Mouse (Mus musculus): ENCODE data around the gene Ncdn. TPM values are rescaled to one million over a fixed set of nuclear protein-coding genes. Genes with fewer than 3 reads are reported as not detected.

Ncdn gene
- polyA plus RNA-seq, 1 experiment from 2014 or later = 25.4 TPM

DNA sequence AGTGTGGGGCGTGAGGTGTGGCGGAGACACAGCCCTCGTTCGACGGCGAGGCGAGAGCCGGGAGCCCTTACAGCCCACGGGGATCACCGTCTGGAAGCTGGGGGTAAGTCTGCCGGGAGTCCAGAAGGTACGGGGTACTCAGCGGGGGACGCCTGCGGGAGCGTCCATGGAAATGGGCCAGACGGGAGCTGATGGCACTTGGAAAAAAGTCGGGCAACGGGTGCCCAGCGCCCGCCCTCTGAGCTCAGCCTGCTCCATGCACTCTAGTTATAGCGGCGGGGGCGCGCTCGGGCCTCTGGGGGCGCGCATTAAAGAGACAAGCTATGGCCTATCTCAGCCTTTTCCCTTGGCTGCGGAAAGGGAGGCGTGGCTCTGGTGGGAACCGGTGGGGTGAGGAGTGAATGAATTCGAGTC, 17.2 kb downstream of the Ncdn start, which contains the start of gene Tfap2e:
Gene Tfap2e (minus strand): TSS at position 240 of the 414 bp plus-strand sequence.
- peaks cover 13% of the 10 kb centered on the region; the same call in 1 of the 2 replicates for H3K4me1 ChIP-seq (ENCODE audit: control insufficient read depth, insufficient read depth, low read length)
- WGBS = 3% methylated on average over 32 of the region's 32 CpGs
- H3K4me2 ChIP-seq (ENCODE audit: low read depth, low read length) = peak within 1 kb of the TSS; percentile 52
- H3K27ac ChIP-seq (ENCODE audit: low read length) = no peak within 1 kb of the TSS
- peak within 1 kb of the TSS; percentile 41 for H3K4me3 ChIP-seq (replicated peaks; ENCODE audit: low read length)
- H3K9me3 ChIP-seq (replicated peaks; ENCODE audit: control insufficient read depth, low read length) = no peaks in the 10 kb centered on the region
- H3K27me3 ChIP-seq (ENCODE audit: control insufficient read depth, insufficient read depth, low read length) = peaks cover 83% of the 10 kb centered on the region
- H3K36me3 ChIP-seq (ENCODE audit: control insufficient read depth, insufficient read depth, low read length) = no peaks in the 10 kb centered on the region
- peak within 1 kb of the TSS; percentile 57 for H3K9ac ChIP-seq (ENCODE audit: low read length)
- ATAC-seq (ENCODE audit: insufficient read depth, low FRiP score) = peak; percentile 45; the same call in 1 of the 2 replicates

DNA sequence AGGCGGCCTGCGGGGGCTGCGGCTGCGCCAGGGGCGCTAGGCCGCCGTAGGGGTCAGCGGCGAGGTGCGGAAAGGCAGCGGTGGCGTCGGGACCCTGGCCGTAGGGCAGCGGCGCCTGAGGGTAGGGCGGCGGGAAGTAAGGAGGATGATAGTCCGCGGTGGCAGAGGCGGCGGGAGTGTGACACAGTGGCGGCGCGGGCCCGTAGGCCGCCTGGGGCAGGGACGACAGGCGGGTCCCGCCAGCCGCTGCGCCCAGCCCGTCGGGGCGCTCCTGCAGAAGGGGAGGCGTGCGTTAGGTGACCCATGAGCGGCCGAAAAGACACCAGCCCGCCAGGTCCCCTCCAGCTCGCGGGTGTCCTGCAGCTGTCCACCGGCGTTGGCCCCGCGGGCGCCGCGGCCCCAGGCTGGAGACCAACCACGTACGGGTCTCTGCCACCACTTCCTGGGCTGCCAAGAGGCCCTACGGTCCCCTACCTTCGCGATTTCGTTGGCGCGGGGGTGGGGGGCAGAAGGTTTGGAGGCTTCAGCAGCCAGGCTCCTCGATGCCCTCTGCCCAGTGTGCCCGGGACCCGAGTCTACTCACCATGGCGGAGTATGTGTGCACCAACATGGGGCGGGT, 17.7 kb downstream of the Ncdn start:
- Histone ChIP-seq H3K27ac (ENCODE audit: low read length) (no peak overlapping the region), H3K4me3 (replicated peaks; ENCODE audit: low read length) (peak overlapping the region; percentile 41), H3K9me3 (replicated peaks; ENCODE audit: control insufficient read depth, low read length) (no peaks in the 10 kb centered on the region), H3K4me2 (ENCODE audit: low read depth, low read length) (peak overlapping the region; percentile 52), H3K9ac (ENCODE audit: low read length) (peak overlapping the region; percentile 57), H3K4me1 (ENCODE audit: control insufficient read depth, insufficient read depth, low read length) (peaks cover 13% of the 10 kb centered on the region; the same call in 1 of the 2 replicates), H3K27me3 (ENCODE audit: control insufficient read depth, insufficient read depth, low read length) (peaks cover 89% of the 10 kb centered on the region), H3K36me3 (ENCODE audit: control insufficient read depth, insufficient read depth, low read length) (no peaks in the 10 kb centered on the region)
- 2% methylated on average over 57 of the region's 62 CpGs for WGBS
- 0 out of 2 replicates have a peak, but pooled peaks have one; percentile 35 for ATAC-seq (ENCODE audit: insufficient read depth, low FRiP score)

DNA sequence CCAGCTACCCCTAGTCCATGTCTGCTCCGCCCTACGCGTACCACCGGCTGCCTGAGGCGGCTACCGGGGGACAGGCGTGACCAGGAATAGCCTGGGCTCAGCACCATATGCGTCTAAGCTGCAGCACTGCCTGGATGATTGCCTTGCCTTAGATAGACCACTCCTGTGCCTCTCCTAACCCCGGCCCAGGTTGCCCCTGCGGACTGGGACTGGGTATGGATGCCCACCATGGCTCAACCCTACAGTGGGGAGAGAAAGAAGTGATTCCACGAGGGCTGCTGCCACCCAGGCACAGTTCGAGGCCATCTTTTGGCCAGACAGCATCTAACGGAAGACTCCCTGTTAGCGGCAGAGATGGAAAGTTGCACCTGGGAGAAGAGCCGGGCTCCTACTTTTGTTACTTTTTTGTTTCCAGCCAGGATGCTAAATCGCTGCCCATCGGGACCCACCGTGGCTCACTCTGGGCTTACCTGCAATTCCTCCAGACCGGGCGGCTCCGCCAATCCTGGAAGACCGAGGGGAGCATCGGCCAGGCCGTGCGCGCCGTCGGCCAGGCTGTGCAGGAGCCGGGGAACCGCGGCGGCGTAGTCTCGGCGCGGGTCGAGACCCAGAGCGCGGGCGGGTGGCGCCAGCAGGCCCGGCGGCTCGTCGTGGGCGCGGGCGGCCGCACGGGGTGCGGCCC, 18.4 kb downstream of the Ncdn start:
- Histone ChIP-seq H3K4me2 (ENCODE audit: low read depth, low read length) (peak overlapping the region; percentile 52), H3K36me3 (ENCODE audit: control insufficient read depth, insufficient read depth, low read length) (no peaks in the 10 kb centered on the region), H3K4me3 (replicated peaks; ENCODE audit: low read length) (peak overlapping the region; percentile 41), H3K27ac (ENCODE audit: low read length) (no peak overlapping the region), H3K27me3 (ENCODE audit: control insufficient read depth, insufficient read depth, low read length) (peaks cover 94% of the 10 kb centered on the region), H3K9me3 (replicated peaks; ENCODE audit: control insufficient read depth, low read length) (no peaks in the 10 kb centered on the region), H3K9ac (ENCODE audit: low read length) (peak overlapping the region; percentile 57), H3K4me1 (ENCODE audit: control insufficient read depth, insufficient read depth, low read length) (peaks cover 13% of the 10 kb centered on the region; the same call in 1 of the 2 replicates)
- no peak for ATAC-seq (ENCODE audit: insufficient read depth, low FRiP score)
- WGBS = 4% methylated on average over 51 of the region's 51 CpGs

DNA sequence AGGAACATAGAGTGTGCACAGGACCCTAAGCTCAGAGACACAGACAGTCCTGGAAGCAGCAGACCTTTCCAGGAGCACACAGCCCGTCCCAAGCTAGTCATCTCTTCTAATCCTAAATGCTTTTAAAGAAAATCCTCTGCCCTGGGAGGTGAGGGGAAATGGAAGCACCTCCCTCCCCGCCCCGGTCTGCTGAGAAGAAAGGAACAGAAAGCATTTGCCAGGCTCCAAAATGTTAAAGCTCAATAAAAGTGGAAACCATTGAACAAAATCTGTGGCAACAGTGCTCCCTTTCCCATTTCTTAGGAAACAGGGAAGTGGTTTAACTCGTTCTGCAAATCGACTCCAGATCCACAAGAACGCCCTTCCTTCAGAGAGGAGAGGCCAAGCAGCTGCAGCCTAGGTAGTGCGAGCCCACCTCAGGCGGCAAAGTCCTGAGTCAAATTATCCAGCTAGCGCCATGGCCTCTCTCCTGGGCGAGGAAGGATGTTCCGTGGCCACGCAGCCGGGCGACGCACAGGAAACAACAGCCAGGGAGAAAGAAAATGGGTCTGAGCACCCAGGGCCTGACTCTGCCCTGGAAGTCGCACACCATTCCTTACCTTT, 19.1 kb downstream of the Ncdn start:
- no peak for ATAC-seq (ENCODE audit: insufficient read depth, low FRiP score)
- Histone ChIP-seq H3K9ac (ENCODE audit: low read length) (no peak overlapping the region), H3K4me3 (replicated peaks; ENCODE audit: low read length) (no peak overlapping the region), H3K4me2 (ENCODE audit: low read depth, low read length) (no peak overlapping the region), H3K4me1 (ENCODE audit: control insufficient read depth, insufficient read depth, low read length) (peaks cover 13% of the 10 kb centered on the region; the same call in 1 of the 2 replicates), H3K27ac (ENCODE audit: low read length) (no peak overlapping the region), H3K36me3 (ENCODE audit: control insufficient read depth, insufficient read depth, low read length) (no peaks in the 10 kb centered on the region), H3K9me3 (replicated peaks; ENCODE audit: control insufficient read depth, low read length) (no peaks in the 10 kb centered on the region), H3K27me3 (ENCODE audit: control insufficient read depth, insufficient read depth, low read length) (peaks cover 94% of the 10 kb centered on the region)
- 5% methylated on average over 16 of the region's 16 CpGs for WGBS

DNA sequence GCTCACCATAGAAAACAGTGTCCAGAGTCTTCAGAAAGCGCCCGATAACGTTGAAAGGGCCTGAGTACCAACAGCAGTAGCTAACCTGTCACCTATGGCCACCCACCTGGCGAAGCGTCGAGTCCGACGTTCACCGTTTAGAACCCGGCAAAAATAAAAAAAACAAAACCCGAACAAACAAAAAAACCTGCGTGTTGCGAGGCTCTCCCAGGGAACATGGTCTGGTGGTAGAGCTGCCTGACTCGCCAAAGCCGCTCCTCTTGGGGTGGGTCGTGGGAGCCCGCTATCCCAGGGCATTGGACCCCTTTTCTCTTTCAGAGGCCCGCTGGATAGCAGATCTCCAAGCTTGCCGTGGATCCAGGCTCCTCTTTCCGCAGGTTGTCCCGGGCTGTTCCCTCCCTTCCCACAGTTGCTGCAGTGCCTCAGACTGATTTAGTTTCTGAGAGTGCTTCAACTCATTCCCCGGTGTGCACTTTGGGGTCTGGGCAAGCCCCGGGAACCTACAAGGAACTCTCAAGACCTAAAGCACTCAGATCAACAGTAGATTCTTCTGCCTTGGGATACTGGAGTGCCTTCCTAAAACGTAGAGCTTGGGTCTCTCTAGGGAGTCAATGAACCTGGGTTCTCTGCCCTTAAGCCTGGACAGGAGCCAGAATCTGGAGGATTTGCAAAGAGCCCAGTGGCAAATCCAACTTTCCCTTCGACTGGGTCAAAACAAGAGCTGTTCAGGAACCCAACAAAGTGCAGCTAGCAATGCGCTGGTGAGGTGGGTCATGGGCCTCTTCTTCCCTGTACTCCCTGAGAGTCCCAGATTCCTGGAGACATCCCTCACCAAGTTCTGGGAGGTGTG, 20.5 kb downstream of the Ncdn start:
- Histone ChIP-seq H3K9ac (ENCODE audit: low read length) (no peak overlapping the region), H3K9me3 (replicated peaks; ENCODE audit: control insufficient read depth, low read length) (no peaks in the 10 kb centered on the region), H3K4me1 (ENCODE audit: control insufficient read depth, insufficient read depth, low read length) (peaks cover 13% of the 10 kb centered on the region; the same call in 1 of the 2 replicates), H3K27me3 (ENCODE audit: control insufficient read depth, insufficient read depth, low read length) (peaks cover 81% of the 10 kb centered on the region), H3K4me3 (replicated peaks; ENCODE audit: low read length) (peak overlapping the region; percentile 5; the same call in 1 of the 2 replicates), H3K4me2 (ENCODE audit: low read depth, low read length) (peak overlapping the region; percentile 24; the same call in 1 of the 2 replicates), H3K36me3 (ENCODE audit: control insufficient read depth, insufficient read depth, low read length) (no peaks in the 10 kb centered on the region), H3K27ac (ENCODE audit: low read length) (no peak overlapping the region)
- ATAC-seq (ENCODE audit: insufficient read depth, low FRiP score) = no peak
- 7% methylated on average over 26 of the region's 26 CpGs for WGBS

DNA sequence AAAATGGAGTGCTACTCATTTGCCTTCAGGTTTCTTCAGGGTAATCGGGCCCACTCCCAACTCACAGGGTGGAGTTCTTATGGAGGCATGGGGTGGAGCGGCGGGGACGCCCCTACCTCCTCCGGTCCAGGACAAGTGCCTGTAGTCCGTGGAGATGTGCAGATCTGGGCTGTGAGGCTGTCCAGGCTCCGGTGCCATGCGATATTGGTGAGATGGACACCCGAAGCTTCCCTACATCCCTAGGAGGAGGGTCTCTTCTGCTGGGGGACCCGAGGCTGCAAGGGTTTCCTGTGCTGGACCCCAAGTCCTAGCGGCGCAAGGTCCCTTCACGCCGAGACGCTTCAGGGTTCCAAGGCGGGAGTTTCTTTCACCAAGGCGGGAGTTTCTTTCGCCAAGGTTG, 21.1 kb downstream of the Ncdn start:
- no peak for ATAC-seq (ENCODE audit: insufficient read depth, low FRiP score)
- H3K9ac ChIP-seq (ENCODE audit: low read length) = no peak overlapping the region
- H3K27ac ChIP-seq (ENCODE audit: low read length) = no peak overlapping the region
- 4% methylated on average over 18 of the region's 18 CpGs for WGBS
- H3K9me3 ChIP-seq (replicated peaks; ENCODE audit: control insufficient read depth, low read length) = no peaks in the 10 kb centered on the region
- H3K4me1 ChIP-seq (ENCODE audit: control insufficient read depth, insufficient read depth, low read length) = peaks cover 13% of the 10 kb centered on the region; the same call in 1 of the 2 replicates
- H3K27me3 ChIP-seq (ENCODE audit: control insufficient read depth, insufficient read depth, low read length) = peaks cover 76% of the 10 kb centered on the region
- H3K4me3 ChIP-seq (replicated peaks; ENCODE audit: low read length) = peak overlapping the region; percentile 5; the same call in 1 of the 2 replicates
- no peaks in the 10 kb centered on the region for H3K36me3 ChIP-seq (ENCODE audit: control insufficient read depth, insufficient read depth, low read length)
- peak overlapping the region; percentile 24; the same call in 1 of the 2 replicates for H3K4me2 ChIP-seq (ENCODE audit: low read depth, low read length)

DNA sequence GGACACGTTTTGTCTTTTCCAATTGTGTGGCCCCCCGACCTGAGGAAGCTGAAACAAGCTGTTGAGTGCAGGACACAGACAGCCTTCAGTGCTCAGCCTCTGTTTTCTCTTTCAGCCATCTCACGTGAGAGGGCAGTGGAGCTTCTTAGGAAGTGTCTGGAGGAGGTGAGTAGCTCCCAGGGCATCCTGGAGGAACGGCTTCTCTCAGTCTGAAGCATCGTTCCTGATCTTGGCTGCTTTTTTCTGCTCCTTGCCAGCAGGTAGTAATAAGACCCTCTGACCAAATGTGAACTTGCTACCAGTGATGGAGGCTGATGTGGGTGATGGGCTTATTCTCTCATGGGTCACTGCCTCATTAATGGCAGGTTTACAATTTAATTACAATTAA, 45.8 kb downstream of the Ncdn start:
- Histone ChIP-seq H3K36me3 (ENCODE audit: control insufficient read depth, insufficient read depth, low read length) (peaks cover 12% of the 10 kb centered on the region; the same call in 1 of the 2 replicates), H3K9ac (ENCODE audit: low read length) (no peak overlapping the region), H3K4me3 (replicated peaks; ENCODE audit: low read length) (no peak overlapping the region), H3K4me1 (ENCODE audit: control insufficient read depth, insufficient read depth, low read length) (no peaks in the 10 kb centered on the region), H3K4me2 (ENCODE audit: low read depth, low read length) (no peak overlapping the region), H3K27ac (ENCODE audit: low read length) (no peak overlapping the region), H3K27me3 (ENCODE audit: control insufficient read depth, insufficient read depth, low read length) (no peaks in the 10 kb centered on the region), H3K9me3 (replicated peaks; ENCODE audit: control insufficient read depth, low read length) (no peaks in the 10 kb centered on the region)
- ATAC-seq (ENCODE audit: insufficient read depth, low FRiP score) = no peak
- 84% methylated on average over 5 of the region's 5 CpGs for WGBS

DNA sequence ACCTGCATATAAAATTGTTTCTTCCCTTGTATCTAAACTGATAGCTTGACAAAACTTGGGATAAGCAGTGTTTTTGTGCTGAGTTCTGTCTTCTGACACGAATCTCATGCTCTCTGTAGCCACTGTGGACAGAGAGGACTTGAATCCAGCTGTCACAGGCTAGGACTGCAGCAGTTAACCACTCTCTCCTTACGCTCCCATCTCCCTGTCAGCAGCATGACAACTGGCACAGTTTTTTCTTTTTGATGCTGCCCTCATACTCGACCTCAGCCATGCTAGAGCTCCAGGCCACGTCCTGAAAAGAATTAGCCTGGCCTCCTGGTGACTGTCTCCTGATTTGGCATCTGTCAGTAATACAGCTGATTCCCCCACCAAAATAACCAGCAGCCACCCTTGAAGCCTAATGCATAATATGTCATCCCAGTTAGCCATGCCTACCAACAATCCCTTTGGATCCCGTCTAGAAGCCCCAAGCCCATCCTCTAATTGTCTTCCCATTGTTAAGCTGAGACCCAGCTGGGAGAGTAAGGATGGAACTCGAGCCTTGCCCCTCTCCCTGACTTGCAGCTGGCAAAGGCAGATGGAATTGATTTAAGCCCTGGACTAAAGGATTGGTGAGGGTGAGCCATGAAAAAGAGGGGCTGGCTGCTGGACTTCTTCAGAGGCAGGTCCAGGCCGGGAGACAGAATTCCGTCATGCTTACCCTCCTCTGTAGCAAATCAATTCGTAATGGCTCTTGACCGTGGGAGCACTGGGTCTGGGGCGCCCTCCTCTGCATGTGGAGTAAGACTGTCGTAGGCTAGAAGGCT, 46.4 kb downstream of the Ncdn start:
- no peak for ATAC-seq (ENCODE audit: insufficient read depth, low FRiP score)
- Histone ChIP-seq H3K4me3 (replicated peaks; ENCODE audit: low read length) (no peak overlapping the region), H3K27ac (ENCODE audit: low read length) (no peak overlapping the region), H3K27me3 (ENCODE audit: control insufficient read depth, insufficient read depth, low read length) (no peaks in the 10 kb centered on the region), H3K4me1 (ENCODE audit: control insufficient read depth, insufficient read depth, low read length) (no peaks in the 10 kb centered on the region), H3K9me3 (replicated peaks; ENCODE audit: control insufficient read depth, low read length) (no peaks in the 10 kb centered on the region), H3K4me2 (ENCODE audit: low read depth, low read length) (no peak overlapping the region), H3K36me3 (ENCODE audit: control insufficient read depth, insufficient read depth, low read length) (peaks cover 15% of the 10 kb centered on the region; the same call in 1 of the 2 replicates), H3K9ac (ENCODE audit: low read length) (no peak overlapping the region)
- 82% methylated on average over 12 of the region's 12 CpGs for WGBS
